Mouse (Mus musculus) midbrain, embryonic 14.5 days (tissue): Measurements from ENCODE around the gene Mfsd14a. TPM values are rescaled to one million over a fixed set of nuclear protein-coding genes. Genes with fewer than 3 reads are reported as not detected.
"Not testable (repeated sequence)": the region's sequence is repeated elsewhere in the genome, so short reads cannot be mapped to it uniquely, and the experiment has no call there.

Experiments used
- ATAC-seq: fragments of 200-750 bp; cut with Nextera tagmentation; 2 replicates; pipeline ENCODE4 v1.8.0; 2017; ENCODE audit warnings: moderate number of reproducible peaks, moderate library complexity; ENCODE audit not compliant: low FRiP score, low TSS enrichment
- DNase-seq: peaks from one replicate; pipeline ENCODE4 v3.0.0-alpha.2; 2015
- H3K27ac ChIP-seq: fragments of 300-500 bp; sonication (generic); replicated peaks from 2 replicates; pipeline ENCODE4 v1.5.1; 2014; ENCODE audit warnings: mild to moderate bottlenecking, low read depth, low read length, moderate library complexity
- H3K27me3 ChIP-seq: fragments of 300-500 bp; sonication (generic); 2 replicates; pipeline ENCODE4 v1.6.1; 2014; ENCODE audit warnings: low read length, control low read depth, mixed read lengths; ENCODE audit not compliant: control insufficient read depth, insufficient read depth
- H3K36me3 ChIP-seq: fragments of 300-500 bp; sonication (generic); 2 replicates; pipeline ENCODE4 v1.6.1; 2014; ENCODE audit warnings: low read length, control low read depth; ENCODE audit not compliant: control insufficient read depth, insufficient read depth
- H3K4me1 ChIP-seq: fragments of 300-500 bp; sonication (generic); 2 replicates; pipeline ENCODE4 v1.6.1; 2014; ENCODE audit warnings: mild to moderate bottlenecking, antibody characterized with exemption, low read length, control low read depth; ENCODE audit not compliant: control insufficient read depth, insufficient read depth
- H3K4me2 ChIP-seq: fragments of 300-500 bp; sonication (generic); 2 replicates; pipeline ENCODE4 v1.6.1; 2014; ENCODE audit warnings: mild to moderate bottlenecking, low read length, moderate library complexity
- H3K4me3 ChIP-seq: fragments of 300-500 bp; sonication (generic); replicated peaks from 2 replicates; pipeline ENCODE4 v1.5.1; 2014; ENCODE audit warnings: low read depth, low read length
- H3K9ac ChIP-seq: fragments of 300-500 bp; sonication (generic); replicated peaks from 2 replicates; pipeline ENCODE4 v1.6.1; 2014; ENCODE audit warnings: mild to moderate bottlenecking, low read length, moderate library complexity
- H3K9me3 ChIP-seq: fragments of 300-500 bp; sonication (generic); 2 replicates; pipeline ENCODE4 v1.6.1; 2016; ENCODE audit warnings: low read length, control low read depth, mixed read lengths; ENCODE audit not compliant: control insufficient read depth
- WGBS: fragments of 180-500 bp; shearing (Covaris S2); extraction: QIAGEN DNeasy Blood & Tissue Kit; methylation state at CpG from one replicate; pipeline ENCODE4 v1.1.7; 2014; 5-methylcytosine and 5-hydroxymethylcytosine counted together
- polyA plus RNA-seq: library from polyadenylated mRNA; unstranded; fragments of >200 nt; fragmentation: Nextera tagmentation; extraction: Ambion mirVana; gene quantifications from 2 replicates; pipeline ENCODE4 v1.2.1, GENCODE M21; 2014

Mfsd14a gene
- polyA plus RNA-seq, 1 experiment from 2014 or later = 75.5 TPM

DNA sequence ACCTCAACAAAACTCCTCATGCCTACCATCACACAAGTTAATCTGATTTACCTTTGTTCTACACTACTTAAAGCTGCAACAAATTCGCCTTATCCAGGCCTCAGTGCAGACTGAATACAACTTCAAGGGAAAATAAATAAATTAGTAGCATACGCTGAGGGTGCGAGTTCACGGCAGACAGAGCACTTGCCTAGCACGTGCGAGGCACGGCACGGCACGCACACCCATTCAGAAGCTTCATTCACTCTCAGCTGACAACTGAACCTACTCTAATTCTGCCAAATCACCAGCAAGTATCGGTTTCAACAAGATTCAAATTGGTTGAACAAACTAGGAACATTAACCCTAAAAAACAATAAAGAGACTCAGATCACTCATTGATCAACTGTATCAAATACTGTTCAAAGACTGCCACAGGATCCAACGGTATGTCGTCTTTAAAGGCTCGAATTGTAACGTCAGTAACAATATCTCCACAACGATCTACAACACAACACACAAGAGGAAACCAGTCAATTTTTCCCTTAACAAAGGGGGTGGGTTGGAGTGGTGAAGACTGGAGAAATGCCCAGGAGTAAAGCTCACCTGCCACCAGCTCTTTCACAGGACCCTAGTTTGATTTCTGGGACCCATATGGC is 3.4 kb downstream of the Mfsd14a start:
- ATAC-seq (no peak), DNase-seq (no peak)
- no peaks in the 10 kb centered on the region for H3K36me3 ChIP-seq
- no peaks in the 10 kb centered on the region for H3K9me3 ChIP-seq
- H3K4me1 ChIP-seq = peaks cover 28% of the 10 kb centered on the region
- H3K27me3 ChIP-seq = no peaks in the 10 kb centered on the region
- H3K4me3 ChIP-seq = no peak overlapping the region
- no peak overlapping the region for H3K27ac ChIP-seq
- no peak overlapping the region for H3K4me2 ChIP-seq
- 71% methylated on average over 15 of the region's 15 CpGs for WGBS
- no peak overlapping the region for H3K9ac ChIP-seq

DNA sequence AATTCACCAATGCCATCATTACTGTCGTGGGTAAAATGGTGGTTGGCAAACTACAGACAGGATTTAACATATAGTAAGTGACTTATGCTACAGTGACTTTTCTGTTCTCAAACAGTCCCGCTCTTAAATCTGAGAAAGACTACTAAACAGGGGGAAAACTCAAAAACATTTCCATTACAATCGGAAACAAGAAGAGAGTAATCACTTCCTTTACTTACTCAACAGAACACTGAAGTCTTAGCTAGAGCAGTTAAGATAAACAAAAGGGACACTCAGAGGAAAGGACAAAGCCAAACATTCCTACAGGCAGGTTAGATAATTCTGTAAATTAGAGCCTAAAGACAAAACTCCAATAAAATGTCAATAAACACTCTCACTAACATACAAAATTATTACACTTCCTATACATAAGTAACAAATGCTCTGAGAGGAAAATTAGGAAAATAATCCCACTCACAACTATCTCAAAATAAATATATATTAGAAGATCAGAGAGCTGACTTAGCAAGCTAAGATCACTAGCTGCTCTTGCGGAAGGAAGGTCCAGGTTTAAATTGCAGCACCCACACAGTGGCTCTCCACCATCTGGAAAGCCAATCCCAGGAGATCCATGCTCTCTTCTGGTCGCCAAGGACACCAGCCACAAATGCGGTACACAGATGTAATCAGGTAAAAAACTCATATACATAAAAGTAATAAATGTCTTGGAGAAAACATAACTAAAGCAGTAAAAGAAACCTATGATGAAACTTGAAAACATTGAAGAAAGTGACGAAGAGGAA is 6.1 kb downstream of the Mfsd14a start:
- peaks cover 21% of the 10 kb centered on the region for H3K4me1 ChIP-seq
- no peak for DNase-seq

DNA sequence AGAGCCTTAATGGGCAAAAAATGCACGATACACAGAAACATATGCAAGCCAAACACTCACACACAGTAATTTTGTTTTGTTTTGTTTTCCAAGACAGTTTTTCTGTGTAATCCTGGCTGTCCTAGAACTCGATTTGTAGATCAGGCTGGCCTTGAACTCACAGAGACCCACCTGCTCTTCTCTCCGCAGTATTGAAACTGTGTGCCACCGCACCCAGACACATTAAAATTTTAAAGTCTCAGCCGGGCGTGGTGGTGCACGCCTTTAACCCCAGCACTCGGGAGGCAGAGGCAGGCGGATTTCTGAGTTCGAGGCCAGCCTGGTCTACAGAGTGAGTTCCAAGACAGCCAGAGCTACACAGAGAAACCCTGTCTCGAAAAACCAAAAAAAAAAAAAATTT is 8.4 kb downstream of the Mfsd14a start:
- H3K9ac ChIP-seq, DNase-seq, H3K9me3 ChIP-seq, H3K4me3 ChIP-seq, ATAC-seq, H3K4me2 ChIP-seq, H3K27ac ChIP-seq, H3K36me3 ChIP-seq, H3K27me3 ChIP-seq: not testable (repeated sequence)
- H3K4me1 ChIP-seq = peaks cover 10% of the 10 kb centered on the region; the same call in 1 of the 2 replicates
- 94% methylated on average over 11 of the region's 11 CpGs for WGBS

More for the DNA sequence above, 6.1 kb downstream of the Mfsd14a start:
- Histone ChIP-seq H3K4me2 (no peak overlapping the region), H3K9ac (no peak overlapping the region), H3K4me3 (no peak overlapping the region), H3K36me3 (no peaks in the 10 kb centered on the region), H3K27ac (no peak overlapping the region), H3K27me3 (no peaks in the 10 kb centered on the region), H3K9me3 (no peaks in the 10 kb centered on the region)
- ATAC-seq = no peak
- WGBS = 85% methylated on average over 7 of the region's 7 CpGs

DNA sequence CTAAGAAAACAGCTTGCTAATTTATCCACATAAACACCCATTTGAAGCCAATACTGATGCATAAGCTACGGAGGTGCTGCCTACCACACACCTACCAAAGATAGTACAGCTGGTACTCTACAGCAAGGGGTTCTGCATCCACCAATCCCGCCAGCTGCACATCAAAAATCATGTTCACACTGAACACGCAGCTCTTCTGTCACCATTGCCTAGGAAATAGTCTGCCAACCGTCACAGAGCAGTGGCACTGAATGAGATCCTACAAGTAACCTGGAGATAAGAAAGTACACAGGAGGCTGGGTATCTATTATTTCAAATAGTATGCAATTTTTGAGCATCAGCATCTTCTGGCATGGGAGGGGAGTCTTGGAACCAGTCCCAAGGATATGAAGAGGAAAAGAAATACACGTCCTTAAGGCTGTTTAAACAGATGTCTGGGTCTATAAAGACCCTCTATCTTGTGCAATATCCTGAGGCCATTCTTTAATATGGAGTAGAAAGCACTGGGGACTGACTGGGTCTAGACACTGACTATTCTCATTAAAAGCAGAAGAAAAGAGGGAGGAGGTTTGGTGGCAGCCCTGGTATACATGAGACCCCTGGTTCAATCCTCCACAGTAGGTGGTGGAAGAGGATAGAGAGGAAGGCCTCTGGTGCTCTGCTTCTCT is 9.1 kb downstream of the Mfsd14a start:
- Histone ChIP-seq H3K27ac (no peak overlapping the region), H3K4me2 (no peak overlapping the region), H3K4me1 (0 out of 2 replicates have a peak, but pooled peaks cover 7% of the 10 kb centered on the region), H3K36me3 (peaks cover 5% of the 10 kb centered on the region; the same call in 1 of the 2 replicates), H3K27me3 (no peaks in the 10 kb centered on the region), H3K9ac (no peak overlapping the region), H3K4me3 (no peak overlapping the region), H3K9me3 (no peaks in the 10 kb centered on the region)
- DNase-seq = peak; percentile 17
- WGBS = 70% methylated on average over 5 of the region's 5 CpGs
- ATAC-seq = no peak

DNA sequence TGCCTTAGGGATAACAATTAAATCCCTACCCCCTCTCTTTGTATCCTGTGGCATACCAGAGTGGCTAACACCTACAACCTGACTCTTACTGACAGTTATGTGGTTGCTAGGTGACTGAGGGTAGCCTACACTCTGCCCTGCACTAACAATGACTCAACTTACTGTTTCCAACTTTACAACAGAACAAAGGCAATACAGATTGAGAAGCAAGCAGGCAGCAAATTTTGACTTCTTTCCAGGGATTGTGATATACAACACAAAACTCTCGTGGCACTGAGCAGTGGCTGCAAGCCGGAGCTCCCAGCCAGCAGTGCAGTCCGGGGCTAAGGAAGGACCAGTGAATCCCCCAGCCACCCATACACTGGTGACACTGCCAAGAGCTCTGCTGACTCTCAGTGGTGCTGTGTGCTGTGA is 10.4 kb downstream of the Mfsd14a start:
- ATAC-seq = no peak; the same call in 1 of the 2 replicates
- 76% methylated on average over 3 of the region's 3 CpGs for WGBS

DNA sequence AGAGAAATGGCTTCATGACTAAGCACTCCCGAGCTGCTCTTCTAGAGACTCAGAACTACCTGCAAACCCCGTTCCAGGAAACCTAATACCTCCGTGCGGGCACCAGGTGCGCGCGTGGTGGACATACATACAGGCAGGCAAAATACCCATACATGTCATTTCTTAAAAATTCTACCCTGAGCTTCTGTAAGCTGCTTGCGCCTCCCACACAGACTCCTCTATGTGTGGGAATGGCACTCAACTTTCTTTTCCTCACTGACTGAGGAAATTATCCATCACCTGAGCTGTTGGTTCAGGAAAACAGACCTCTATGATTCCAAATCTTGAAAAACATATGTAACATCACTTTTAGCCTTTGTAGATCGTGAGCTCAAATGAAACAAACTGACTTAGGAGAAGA is 11.8 kb downstream of the Mfsd14a start:
- Histone ChIP-seq H3K27me3 (no peaks in the 10 kb centered on the region), H3K36me3 (peaks cover 24% of the 10 kb centered on the region), H3K4me1 (no peaks in the 10 kb centered on the region), H3K4me3 (no peak overlapping the region), H3K9me3 (no peaks in the 10 kb centered on the region), H3K27ac (no peak overlapping the region), H3K9ac (no peak overlapping the region), H3K4me2 (no peak overlapping the region)
- no peak for ATAC-seq
- WGBS = 96% methylated on average over 9 of the region's 9 CpGs
- no peak for DNase-seq

More for the DNA sequence above, 10.4 kb downstream of the Mfsd14a start:
- Histone ChIP-seq H3K9me3 (no peaks in the 10 kb centered on the region), H3K4me2 (no peak overlapping the region), H3K4me1 (0 out of 2 replicates have a peak, but pooled peaks cover 3% of the 10 kb centered on the region), H3K4me3 (no peak overlapping the region), H3K27ac (no peak overlapping the region), H3K27me3 (no peaks in the 10 kb centered on the region), H3K9ac (no peak overlapping the region), H3K36me3 (peaks cover 11% of the 10 kb centered on the region; the same call in 1 of the 2 replicates)
- DNase-seq = no peak

DNA sequence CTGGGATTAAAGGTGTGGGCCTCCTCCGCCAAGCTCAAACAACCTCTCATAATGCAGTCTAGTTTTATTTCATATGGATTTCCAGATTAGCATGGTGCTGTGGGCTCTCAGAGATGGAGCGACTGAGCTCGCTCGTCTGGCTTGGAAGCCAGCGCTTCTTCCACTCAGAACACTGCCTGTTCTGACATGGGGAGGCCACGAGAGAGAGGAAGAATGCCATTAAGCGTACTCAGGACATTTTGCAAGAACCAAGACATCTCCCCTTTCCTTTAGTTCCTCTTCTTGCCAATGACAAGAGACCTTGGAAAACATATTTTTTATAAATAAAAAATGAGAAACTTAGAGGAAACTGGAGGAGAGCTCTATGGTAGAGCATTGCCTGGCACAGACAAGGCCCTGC is 13.7 kb downstream of the Mfsd14a start:
- no peak for ATAC-seq
- no peak overlapping the region for H3K4me2 ChIP-seq
- DNase-seq = no peak
- H3K9me3 ChIP-seq = no peaks in the 10 kb centered on the region
- peaks cover 37% of the 10 kb centered on the region for H3K36me3 ChIP-seq
- no peak overlapping the region for H3K27ac ChIP-seq
- 94% methylated on average over 7 of the region's 7 CpGs for WGBS
- H3K27me3 ChIP-seq = no peaks in the 10 kb centered on the region
- H3K4me3 ChIP-seq = no peak overlapping the region
- no peak overlapping the region for H3K9ac ChIP-seq
- no peaks in the 10 kb centered on the region for H3K4me1 ChIP-seq

DNA sequence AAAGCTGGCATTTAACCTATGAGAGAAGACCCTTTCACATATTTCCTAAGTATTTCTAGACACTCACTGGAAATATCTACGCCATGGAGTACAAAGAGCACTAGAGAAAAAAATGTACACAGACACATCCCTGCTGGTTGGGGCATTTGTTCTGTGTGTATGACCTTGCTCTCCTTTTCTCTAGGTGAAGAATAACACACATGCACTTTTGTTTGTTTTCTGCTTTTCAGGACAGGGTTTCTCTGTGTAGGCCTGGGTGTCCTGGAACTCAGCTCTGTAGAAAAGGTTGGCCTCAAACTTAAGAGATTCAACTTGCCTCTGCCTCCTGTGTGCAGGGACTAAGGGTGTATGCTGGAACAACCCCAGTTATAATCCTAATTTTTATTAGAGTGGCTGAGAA is 16.1 kb downstream of the Mfsd14a start:
- Histone ChIP-seq H3K27me3 (no peaks in the 10 kb centered on the region), H3K4me2 (no peak overlapping the region), H3K27ac (no peak overlapping the region), H3K4me3 (no peak overlapping the region), H3K9me3 (no peaks in the 10 kb centered on the region), H3K36me3 (peaks cover 58% of the 10 kb centered on the region), H3K9ac (no peak overlapping the region), H3K4me1 (no peaks in the 10 kb centered on the region)
- DNase-seq = no peak
- no peak for ATAC-seq
- 97% methylated on average over 1 of the region's 1 CpGs for WGBS
